Mouse (Mus musculus): ENCODE data around the gene 5830473C10Rik.

DNA sequence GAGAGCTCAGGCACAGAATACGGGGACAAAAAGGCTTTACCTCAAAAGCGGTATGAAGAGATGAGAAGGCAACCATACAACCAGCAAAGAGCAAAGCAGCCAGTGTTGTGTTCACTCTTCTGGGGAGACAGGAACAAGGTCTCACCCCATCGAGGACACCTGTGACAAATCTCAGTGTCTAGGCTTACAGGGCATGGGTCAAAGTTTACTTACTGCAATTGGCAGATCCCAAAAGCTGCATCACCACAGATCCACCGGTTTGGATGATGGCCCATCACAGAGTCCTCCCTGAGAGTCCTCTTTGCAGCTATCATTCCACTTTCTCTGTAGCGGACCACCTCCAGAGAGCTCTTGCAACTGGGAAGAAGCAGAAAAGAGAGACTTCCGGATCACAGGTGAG, 45.3 kb upstream of the 5830473C10Rik start:
- TF ChIP-seq TAL1 (IDR thresholded peaks at IDR 0.05; ENCODE audit: low read length): no peak
- TF ChIP-seq GATA1 (IDR thresholded peaks at IDR 0.05; ENCODE audit: low read length): no peak

Data from erythroblast, embryonic 14.5 days (primary cell).